Mouse (Mus musculus): ENCODE results near the gene Zfp346. TPM values are rescaled to one million over a fixed set of nuclear protein-coding genes. Genes with fewer than 3 reads are reported as not detected.

The Zfp346 gene
- polyA plus RNA-seq (2014; fragmentation: Illumina TruSeq; extraction: RNeasy Lipid Tissue Mini Kit (QIAGEN cat#74804)) = 8.5 TPM

GRCm38 (mm10) chr13:55105045-55105952 is at the start of gene Zfp346:
Gene Zfp346, plus strand, starts transcription at chr13:55105311.

GRCm38 (mm10) chr13:55099726-55100478 is 5.2 kb upstream of the Zfp346 start, which contains the start of gene Uimc1:
Gene Uimc1, minus strand, starts transcription at chr13:55100300.

GRCm38 (mm10) chr13:55133448-55133847 is 28.3 kb downstream of the Zfp346 start, which contains the start of gene Gm17617:
Gene Gm17617, minus strand, starts transcription at chr13:55133548.

GRCm38 (mm10) chr13:55152621-55153415 is 47.7 kb downstream of the Zfp346 start, which contains the start of gene Fgfr4:
Gene Fgfr4, plus strand, starts transcription at chr13:55152640.

Other genes with a start within 250 kb of the Zfp346 start
- gene Unc5a, start 155.9 kb upstream of the Zfp346 start, polyA plus RNA-seq (2014; fragmentation: Illumina TruSeq; extraction: RNeasy Lipid Tissue Mini Kit (QIAGEN cat#74804)) = not detected
- not detected for gene Hk3, start 83.9 kb upstream of the Zfp346 start, polyA plus RNA-seq (2014; fragmentation: Illumina TruSeq; extraction: RNeasy Lipid Tissue Mini Kit (QIAGEN cat#74804))
- gene Uimc1, start 5.0 kb upstream of the Zfp346 start, polyA plus RNA-seq (2014; fragmentation: Illumina TruSeq; extraction: RNeasy Lipid Tissue Mini Kit (QIAGEN cat#74804)) = 46.3 TPM
- not detected for gene Gm17617, start 28.2 kb downstream of the Zfp346 start, polyA plus RNA-seq (2014; fragmentation: Illumina TruSeq; extraction: RNeasy Lipid Tissue Mini Kit (QIAGEN cat#74804))
- 0.34 TPM for gene Fgfr4, start 47.3 kb downstream of the Zfp346 start, polyA plus RNA-seq (2014; fragmentation: Illumina TruSeq; extraction: RNeasy Lipid Tissue Mini Kit (QIAGEN cat#74804))
- gene Nsd1, start 104.5 kb downstream of the Zfp346 start, polyA plus RNA-seq (2014; fragmentation: Illumina TruSeq; extraction: RNeasy Lipid Tissue Mini Kit (QIAGEN cat#74804)) = 125 TPM
- 4.0 TPM for gene Prelid1, start 215.2 kb downstream of the Zfp346 start, polyA plus RNA-seq (2014; fragmentation: Illumina TruSeq; extraction: RNeasy Lipid Tissue Mini Kit (QIAGEN cat#74804))
- 3.6 TPM for gene Rab24, start 216.6 kb downstream of the Zfp346 start, polyA plus RNA-seq (2014; fragmentation: Illumina TruSeq; extraction: RNeasy Lipid Tissue Mini Kit (QIAGEN cat#74804))
- 0.68 TPM for gene Mxd3, start 224.5 kb downstream of the Zfp346 start, polyA plus RNA-seq (2014; fragmentation: Illumina TruSeq; extraction: RNeasy Lipid Tissue Mini Kit (QIAGEN cat#74804))

Data from ovary, adult 10 weeks (tissue).